ENCODE assay signal across 9 mouse cellular contexts in genomic region chr6:128849902-128850301, GRCm38 (mm10). TPM values are rescaled to one million over a fixed set of nuclear protein-coding genes. Genes with fewer than 3 reads are reported as not detected.
DNase-seq lines count a peak whose midpoint lies in the region; ATAC-seq lines count a peak whose summit lies in the region.
"Had no signal": no experiment of that assay in that cellular context is flagged by ENCODE, and none has a peak within 500 bp of the region (broad histone marks: within the 10 kb centered on the region; RNA-seq: fewer than 3 reads in every experiment).

No protein-coding gene starts in this region.

- no peak overlapping the region for H3K4me3 ChIP-seq in liver, embryonic 11.5 days (ENCODE audit: low read depth, low read length)
- no peak overlapping the region for H3K4me3 ChIP-seq in lung, embryonic 16.5 days (ENCODE audit: low read length)
- H3K4me3 ChIP-seq: heart, embryonic 13.5 days had no signal

- no peak overlapping the region for H3K9ac ChIP-seq in liver, embryonic 11.5 days (ENCODE audit: low read depth, low read length)
- H3K9ac ChIP-seq in lung, embryonic 16.5 days (ENCODE audit: low read length) = no peak overlapping the region
- H3K9ac ChIP-seq: heart, embryonic 13.5 days had no signal

- 57% methylated on average over 2 of the region's 2 CpGs for WGBS in liver, embryonic 11.5 days
- 47% methylated on average over 2 of the region's 2 CpGs for WGBS in lung, embryonic 16.5 days

- no peaks in the 10 kb centered on the region for H3K27me3 ChIP-seq in liver, embryonic 11.5 days (replicated peaks; ENCODE audit: control insufficient read depth, insufficient read depth, low read length)
- no peaks in the 10 kb centered on the region for H3K27me3 ChIP-seq in lung, embryonic 16.5 days (ENCODE audit: control insufficient read depth, insufficient read depth, low read depth, low read length)
- H3K27me3 ChIP-seq in splenic B cell, adult 2 months (ENCODE audit: control insufficient read depth, insufficient read depth, low read length, poor library complexity, severe bottlenecking) = no peaks in the 10 kb centered on the region
- H3K27me3 ChIP-seq: heart, embryonic 13.5 days had no signal

- H3K36me3 ChIP-seq in liver, embryonic 11.5 days (ENCODE audit: control insufficient read depth, insufficient read depth, low read length) = no peaks in the 10 kb centered on the region
- H3K36me3 ChIP-seq in lung, embryonic 16.5 days (ENCODE audit: control insufficient read depth, insufficient read depth, low read length) = no peaks in the 10 kb centered on the region
- peaks cover 9% of the 10 kb centered on the region for H3K36me3 ChIP-seq in splenic B cell, adult 2 months (ENCODE audit: control insufficient read depth, insufficient read depth, low read length, poor library complexity, severe bottlenecking)
- H3K36me3 ChIP-seq: heart, embryonic 13.5 days had no signal

- H3K4me2 ChIP-seq in liver, embryonic 11.5 days = no peak overlapping the region
- no peak overlapping the region for H3K4me2 ChIP-seq in lung, embryonic 16.5 days (ENCODE audit: low read depth, low read length)
- H3K4me2 ChIP-seq: heart, embryonic 13.5 days had no signal

- H3K27ac ChIP-seq in liver, embryonic 11.5 days (ENCODE audit: low read depth, low read length) = no peak overlapping the region
- H3K27ac ChIP-seq in lung, embryonic 16.5 days (ENCODE audit: low read length) = peak overlapping the region; percentile 63

- no peak for ATAC-seq in liver, embryonic 11.5 days (replicated peaks; ENCODE audit: low FRiP score)
- ATAC-seq in lung, embryonic 16.5 days (ENCODE audit: low read depth) = peak; percentile 11; the same call in 1 of the 2 replicates

- H3K9me3 ChIP-seq in liver, embryonic 11.5 days (ENCODE audit: control insufficient read depth, low read length) = no peaks in the 10 kb centered on the region
- no peaks in the 10 kb centered on the region for H3K9me3 ChIP-seq in lung, embryonic 16.5 days (ENCODE audit: control insufficient read depth, low read length)
- H3K9me3 ChIP-seq: heart, embryonic 13.5 days had no signal

- no peaks in the 10 kb centered on the region for H3K4me1 ChIP-seq in liver, embryonic 11.5 days (replicated peaks; ENCODE audit: control insufficient read depth, insufficient read depth, low read length)
- peaks cover 12% of the 10 kb centered on the region for H3K4me1 ChIP-seq in lung, embryonic 16.5 days (replicated peaks; ENCODE audit: control insufficient read depth, insufficient read depth, low read length)

- DNase-seq in adrenal gland, postnatal 10 days = peak; percentile 72
- no peak for DNase-seq in adrenal gland, adult 8-10 months
- peak; percentile 55 for DNase-seq in liver
- DNase-seq in liver, embryonic 11.5 days (ENCODE audit: low spot score) = no peak
- DNase-seq in brain, adult 2 months (ENCODE audit: low read depth, low spot score) = peak; percentile 73
- DNase-seq in forelimb bud, embryonic 11.5 days (ENCODE audit: low read depth, low spot score) = peak; percentile 53
- DNase-seq in splenic B cell, adult 2 months (ENCODE audit: low read depth, low spot score) = peak; percentile 75

RNA-seq across cellular contexts. Expression of gene Klrb1b, which starts 23.8 kb away (rescaled TPM):
- under 1 TPM; 0.33 to 0.72 TPM for total RNA-seq in adrenal gland, postnatal 10 days (2021)
- total RNA-seq in adrenal gland, adult 8-10 months (2022) = under 1 TPM in 2 of 4 experiments, not detected in 2; 0.17 to 0.31 TPM
- polyA plus RNA-seq in liver, embryonic 11.5 days (2014; fragmentation: Nextera tagmentation; extraction: Ambion mirVana) = not detected in 2 replicates
- polyA plus RNA-seq in lung, embryonic 16.5 days (2015; fragmentation: Nextera tagmentation; extraction: Ambion mirVana) = 0.29 and 0.33 TPM in 2 replicates
- polyA plus RNA-seq: heart, embryonic 13.5 days had no signal

RNA-seq across cellular contexts. Expression of gene Gm44511, which starts 23.8 kb away (rescaled TPM):
- total RNA-seq in adrenal gland, postnatal 10 days (2021) = not detected
- total RNA-seq in adrenal gland, adult 8-10 months (2022) = under 1 TPM in 1 of 4 experiments, not detected in 3; 0.54 TPM
- polyA plus RNA-seq in liver, embryonic 11.5 days (2014; fragmentation: Nextera tagmentation; extraction: Ambion mirVana) = not detected in 2 replicates
- not detected in 2 replicates for polyA plus RNA-seq in lung, embryonic 16.5 days (2015; fragmentation: Nextera tagmentation; extraction: Ambion mirVana)
- polyA plus RNA-seq: heart, embryonic 13.5 days had no signal

RNA-seq across cellular contexts. Expression of gene Clec2i, which starts 37.5 kb away (rescaled TPM):
- under 1 TPM; 0.30 to 0.39 TPM for total RNA-seq in adrenal gland, postnatal 10 days (2021)
- under 1 TPM in 3 of 4 experiments, not detected in 1; 0.10 to 0.65 (median 0.22) TPM for total RNA-seq in adrenal gland, adult 8-10 months (2022)
- not detected in 2 replicates for polyA plus RNA-seq in liver, embryonic 11.5 days (2014; fragmentation: Nextera tagmentation; extraction: Ambion mirVana)
- polyA plus RNA-seq in lung, embryonic 16.5 days (2015; fragmentation: Nextera tagmentation; extraction: Ambion mirVana) = 0.23 and 0.36 TPM in 2 replicates
- polyA plus RNA-seq: heart, embryonic 13.5 days had no signal

RNA-seq across cellular contexts. Expression of gene BC035044, which starts 41.0 kb away (rescaled TPM):
- total RNA-seq in adrenal gland, postnatal 10 days (2021) = 1 to 10 TPM; 1.6 to 2.5 TPM
- 1 to 10 TPM in 1 of 4 experiments, under 1 TPM in 2, not detected in 1; 0.35 to 1.0 (median 0.59) TPM for total RNA-seq in adrenal gland, adult 8-10 months (2022)
- polyA plus RNA-seq in liver, embryonic 11.5 days (2014; fragmentation: Nextera tagmentation; extraction: Ambion mirVana) = 4.7 and 5.3 TPM in 2 replicates
- polyA plus RNA-seq in lung, embryonic 16.5 days (2015; fragmentation: Nextera tagmentation; extraction: Ambion mirVana) = 0.79 and 0.87 TPM in 2 replicates

Comparison
In these comparisons a context has a peak if more than half of its experiments do, and no peak if none do; other contexts are left out.
1. DNase-seq: peak in adrenal gland, postnatal 10 days (single experiment), liver (single experiment), brain, adult 2 months (single experiment), forelimb bud, embryonic 11.5 days (single experiment) and splenic B cell, adult 2 months (single experiment); none in adrenal gland, adult 8-10 months (single experiment) and liver, embryonic 11.5 days (single experiment).